Mouse (Mus musculus) right cerebral cortex, postnatal 14 days (tissue): ENCODE measurements around the gene Cdkn2a.

Experiments
- DNase-seq: peaks from one replicate; pipeline ENCODE4 v3.0.0; 2022

The Cdkn2a gene

DNA sequence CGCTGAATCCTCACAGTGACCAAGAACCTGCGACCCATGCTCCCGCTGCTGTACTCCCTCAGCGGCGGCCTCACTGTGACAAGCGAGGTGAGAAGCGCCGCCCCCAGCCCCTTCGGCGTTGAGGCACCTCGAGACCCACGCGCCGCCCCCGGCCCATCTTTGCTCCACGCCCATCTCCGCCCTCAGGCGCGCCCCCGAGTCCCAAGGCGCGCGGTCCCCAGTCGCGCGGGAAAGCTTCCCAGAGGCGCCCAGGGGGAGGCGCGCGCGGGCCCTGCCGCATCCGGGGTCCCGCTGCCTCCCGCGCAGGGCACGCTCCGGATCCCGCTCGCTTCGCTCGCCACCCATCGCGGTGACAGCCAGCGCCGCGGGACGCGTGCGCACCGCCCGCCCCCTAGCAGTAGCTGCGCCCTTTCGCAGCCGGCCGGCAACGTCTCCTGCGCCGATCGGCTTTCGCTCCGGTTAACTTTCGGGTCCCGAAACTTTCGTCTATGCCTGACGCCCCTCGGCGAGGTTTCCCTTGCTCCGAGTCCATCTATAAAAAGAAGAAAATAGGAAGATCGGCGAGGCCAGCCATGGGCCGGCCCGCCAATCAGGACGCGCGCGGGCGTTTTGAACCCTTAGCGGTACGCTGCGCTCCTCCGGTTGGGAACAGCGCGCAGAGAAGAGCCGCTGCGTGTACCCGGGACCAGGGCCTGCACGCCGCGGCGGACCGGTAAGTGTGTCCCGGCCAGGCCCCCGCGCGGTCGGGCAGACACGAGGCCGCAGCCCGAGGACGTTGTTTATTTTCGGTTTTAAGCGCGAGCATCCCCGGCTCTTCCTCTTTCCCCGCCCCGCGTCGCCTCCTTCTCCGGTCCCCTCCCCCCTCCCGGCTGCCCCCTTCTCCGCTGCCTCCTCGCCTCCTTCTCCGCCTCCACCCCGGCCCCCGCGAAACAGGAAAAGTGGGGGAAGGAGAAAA is at the start of gene Cdkn2a:
Gene Cdkn2a, minus strand, starts transcription at position 168 of the 955 bp plus-strand sequence.
- peak; percentile 60 for DNase-seq

DNA sequence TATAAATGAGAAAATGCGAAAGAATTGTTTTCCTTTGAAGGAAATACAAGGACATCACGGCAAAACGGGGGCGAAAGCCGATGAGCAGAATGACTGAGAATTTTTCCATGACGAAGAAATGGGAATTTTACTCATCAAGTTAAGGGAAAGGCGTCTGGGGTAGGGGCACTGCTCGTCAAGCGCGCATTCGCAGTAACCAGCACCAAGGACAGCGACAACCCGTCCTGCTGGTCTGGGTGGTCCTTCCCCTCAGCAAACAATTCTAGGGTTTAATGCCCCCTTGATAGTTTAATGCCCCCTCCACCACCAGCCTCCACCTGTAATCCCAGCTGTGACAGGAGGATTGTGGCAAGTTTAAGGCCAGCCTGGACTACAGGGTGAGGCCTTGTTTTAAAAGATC is 19.0 kb upstream of the Cdkn2a start:
- DNase-seq, result no peak

DNA sequence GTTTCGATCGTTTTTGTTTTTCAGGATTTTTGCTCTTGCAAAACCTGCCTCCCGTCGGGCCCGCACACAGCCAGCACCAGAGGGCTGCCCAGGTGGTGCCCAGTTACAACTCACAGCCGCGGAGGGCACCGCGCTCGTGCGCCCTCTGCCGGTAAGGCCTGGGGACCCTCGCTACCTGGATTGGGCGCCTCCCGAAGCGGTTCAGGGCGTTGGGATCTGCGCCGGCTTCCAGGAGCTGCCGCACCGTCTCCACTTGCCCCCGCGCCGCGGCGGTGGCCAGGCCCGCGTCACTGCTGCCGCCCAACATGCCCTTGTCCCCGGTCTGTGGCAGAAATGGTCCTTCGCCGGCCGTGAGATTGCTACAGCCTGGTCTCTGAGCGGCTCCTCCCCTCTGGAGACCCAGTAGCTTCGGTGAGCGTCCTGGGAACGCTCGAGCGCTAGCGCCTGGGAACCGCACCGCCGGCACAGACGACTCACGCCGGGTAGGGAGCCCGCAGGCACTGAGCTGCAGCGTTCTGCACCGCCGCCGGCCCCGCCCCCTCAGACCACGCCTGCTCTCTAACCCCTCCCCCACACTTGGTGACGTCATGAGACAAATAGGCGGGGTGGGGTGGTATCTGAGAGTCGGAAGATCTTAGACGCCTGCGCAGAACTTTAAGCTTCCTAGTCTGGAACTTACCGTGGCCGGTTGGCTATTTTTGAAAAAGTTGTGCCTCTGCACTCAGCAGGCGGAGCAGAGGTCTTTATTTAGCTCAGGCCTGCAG is 16.2 kb upstream of the Cdkn2a start, which contains the start of gene Cdkn2b:
Gene Cdkn2b, minus strand, starts transcription at position 549 of the 764 bp plus-strand sequence.
- peak; percentile 73 for DNase-seq

DNA sequence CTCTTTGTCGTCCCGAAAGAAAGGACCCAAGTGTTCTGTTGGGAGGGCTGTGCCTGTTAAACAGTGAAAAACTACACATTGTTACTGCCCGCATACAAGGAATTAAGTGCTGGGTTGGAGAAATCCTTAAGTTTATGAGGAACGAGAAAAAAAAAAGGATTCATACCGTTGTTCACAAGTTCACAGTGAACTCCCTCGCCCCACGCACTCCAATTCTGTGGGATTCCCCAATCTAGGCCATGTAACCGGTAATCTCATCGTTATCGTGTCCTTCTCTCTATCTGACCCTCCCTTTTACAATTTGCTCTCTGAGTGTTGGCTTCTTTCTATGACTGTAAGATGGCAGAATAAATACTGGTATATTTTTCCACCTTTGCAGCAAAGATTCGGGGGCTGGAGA is 15.5 kb upstream of the Cdkn2a start:
- no peak for DNase-seq

DNA sequence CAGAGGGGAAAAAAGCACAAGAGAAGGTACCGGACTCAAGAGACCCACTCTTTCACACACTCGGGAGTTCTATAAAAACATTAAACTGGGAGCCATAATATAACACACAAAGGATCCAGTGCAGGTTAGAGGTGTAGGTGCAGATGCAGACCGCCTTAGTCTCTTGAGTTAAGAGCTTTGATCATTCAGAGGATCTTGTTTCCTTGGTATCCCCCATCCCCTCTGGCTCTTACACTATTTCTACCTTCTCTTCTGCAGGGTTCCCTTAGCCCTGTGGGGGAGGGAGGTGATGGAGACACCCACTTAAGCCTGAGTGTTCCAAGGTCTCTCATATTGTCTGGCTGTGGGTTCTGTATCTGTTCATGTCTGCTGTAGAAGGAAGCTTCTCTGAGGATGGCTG is 13.5 kb upstream of the Cdkn2a start:
- DNase-seq, result no peak

DNA sequence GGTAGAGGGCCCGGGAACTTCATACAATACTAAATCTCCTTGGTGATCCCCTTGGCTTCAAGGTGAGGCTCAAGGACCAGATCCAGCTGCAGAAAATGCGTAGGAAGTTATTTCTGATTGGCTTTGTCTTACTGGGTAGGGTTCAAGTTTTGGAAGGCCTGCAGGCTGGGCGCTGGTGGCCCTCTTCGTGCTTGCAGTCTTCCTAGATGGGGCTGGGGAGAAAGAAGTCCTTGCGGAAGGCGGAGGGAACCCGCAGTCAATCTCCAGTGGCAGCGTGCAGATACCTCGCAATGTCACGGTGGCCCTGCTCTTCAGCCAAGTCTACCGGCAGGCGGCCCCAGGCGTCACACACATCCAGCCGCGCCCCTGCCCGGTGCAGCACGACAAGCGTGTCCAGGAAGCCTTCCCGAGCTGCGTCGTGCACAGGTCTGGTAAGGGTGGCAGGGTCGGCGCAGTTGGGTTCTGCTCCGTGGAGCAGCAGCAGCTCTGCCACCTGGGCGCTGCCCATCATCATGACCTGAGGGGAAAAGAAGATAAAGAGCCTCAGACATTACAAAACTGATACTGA is 12.4 kb upstream of the Cdkn2a start:
- no peak for DNase-seq

DNA sequence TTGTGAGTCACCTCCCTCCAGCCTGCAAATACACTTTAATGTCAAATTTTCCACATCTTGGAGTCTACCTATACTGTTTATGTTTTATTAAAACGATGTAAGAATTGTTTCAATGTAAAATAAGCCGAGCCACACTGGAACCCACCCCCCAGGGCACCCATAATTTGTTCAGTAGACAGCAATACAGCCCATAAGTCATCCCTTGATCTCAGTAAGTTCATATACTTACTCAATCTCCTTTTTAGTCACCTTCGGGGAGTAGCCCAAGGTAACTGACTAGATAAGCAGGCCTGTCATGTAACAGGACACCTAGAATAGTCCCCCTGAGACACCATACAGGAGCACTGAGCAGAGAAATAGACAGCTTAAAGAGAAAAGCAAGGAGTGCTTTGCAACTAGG is 11.2 kb upstream of the Cdkn2a start:
- no peak for DNase-seq

DNA sequence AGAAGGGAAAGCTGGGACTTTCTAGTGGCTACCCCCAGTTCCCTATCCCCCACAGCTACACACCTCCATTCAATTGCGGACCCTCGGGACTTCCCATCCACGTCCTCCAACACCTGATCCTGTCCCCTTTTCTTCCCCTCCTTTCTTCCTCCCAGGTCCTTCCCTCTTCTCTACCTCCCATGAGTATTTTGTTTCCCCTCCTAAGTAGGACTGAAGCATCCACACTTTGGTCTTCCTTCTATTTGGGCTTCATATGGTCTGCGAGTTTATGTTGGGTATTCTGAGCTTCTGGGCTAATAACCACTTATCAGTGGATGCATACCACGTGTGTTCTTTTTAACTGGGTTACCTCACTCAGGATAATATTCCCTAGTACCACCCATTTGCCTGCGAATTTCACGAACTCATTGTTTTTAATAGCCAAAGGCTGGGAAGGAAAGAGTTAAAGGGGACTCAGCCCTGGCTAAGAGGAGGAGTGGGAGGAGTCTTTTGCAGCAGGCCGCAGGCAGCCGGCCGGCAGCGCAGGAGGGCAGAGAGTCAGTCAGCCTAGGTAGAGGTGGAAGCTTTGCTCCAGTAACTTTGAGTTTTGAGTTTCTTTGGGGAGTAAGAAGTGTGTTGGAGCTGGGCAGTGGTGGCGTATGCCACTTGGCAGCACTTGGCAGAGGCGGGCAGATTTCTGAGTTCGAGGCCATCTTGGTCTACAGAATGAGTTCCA is 9.0 kb upstream of the Cdkn2a start:
- DNase-seq, result no peak

DNA sequence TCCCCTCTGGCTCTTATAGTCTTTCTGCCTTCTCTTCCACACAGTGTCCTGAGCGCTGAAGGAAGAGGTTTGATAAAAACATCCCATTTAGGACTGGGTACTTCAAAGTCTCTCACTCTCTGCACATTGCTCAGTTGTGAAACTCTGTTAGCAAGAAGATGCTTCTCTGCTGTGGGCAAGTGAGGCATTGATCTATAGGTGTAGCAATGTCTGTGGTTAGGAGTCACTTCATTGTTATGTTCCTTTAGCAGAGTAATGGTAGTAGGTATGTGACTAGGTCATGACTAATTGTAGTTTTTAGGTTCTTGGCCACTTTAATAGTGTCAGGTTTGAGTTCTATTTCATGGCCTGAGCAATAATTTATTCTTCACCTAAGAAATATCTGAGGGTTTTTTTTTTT is 7.7 kb upstream of the Cdkn2a start:
- DNase-seq, result no peak

DNA sequence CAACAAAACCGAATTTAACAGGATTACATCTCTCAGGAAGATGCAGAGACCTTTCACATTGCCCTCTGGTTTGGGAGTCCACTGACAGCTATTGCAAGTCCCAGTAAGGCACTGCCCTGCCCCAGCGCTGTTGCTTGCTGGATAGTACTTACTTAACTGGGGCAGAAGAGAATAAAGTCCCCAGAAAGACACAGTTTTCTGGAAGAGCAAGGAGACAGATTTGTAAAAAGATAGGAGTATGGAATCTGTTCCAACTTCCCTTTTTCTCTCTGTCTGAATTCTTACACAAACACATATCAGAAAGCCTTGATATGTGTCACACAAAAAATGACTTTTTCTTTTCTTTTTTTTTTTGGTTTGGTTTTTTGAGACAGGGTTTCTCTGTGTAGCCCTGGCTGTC is 5.3 kb upstream of the Cdkn2a start:
- DNase-seq, result no peak

DNA sequence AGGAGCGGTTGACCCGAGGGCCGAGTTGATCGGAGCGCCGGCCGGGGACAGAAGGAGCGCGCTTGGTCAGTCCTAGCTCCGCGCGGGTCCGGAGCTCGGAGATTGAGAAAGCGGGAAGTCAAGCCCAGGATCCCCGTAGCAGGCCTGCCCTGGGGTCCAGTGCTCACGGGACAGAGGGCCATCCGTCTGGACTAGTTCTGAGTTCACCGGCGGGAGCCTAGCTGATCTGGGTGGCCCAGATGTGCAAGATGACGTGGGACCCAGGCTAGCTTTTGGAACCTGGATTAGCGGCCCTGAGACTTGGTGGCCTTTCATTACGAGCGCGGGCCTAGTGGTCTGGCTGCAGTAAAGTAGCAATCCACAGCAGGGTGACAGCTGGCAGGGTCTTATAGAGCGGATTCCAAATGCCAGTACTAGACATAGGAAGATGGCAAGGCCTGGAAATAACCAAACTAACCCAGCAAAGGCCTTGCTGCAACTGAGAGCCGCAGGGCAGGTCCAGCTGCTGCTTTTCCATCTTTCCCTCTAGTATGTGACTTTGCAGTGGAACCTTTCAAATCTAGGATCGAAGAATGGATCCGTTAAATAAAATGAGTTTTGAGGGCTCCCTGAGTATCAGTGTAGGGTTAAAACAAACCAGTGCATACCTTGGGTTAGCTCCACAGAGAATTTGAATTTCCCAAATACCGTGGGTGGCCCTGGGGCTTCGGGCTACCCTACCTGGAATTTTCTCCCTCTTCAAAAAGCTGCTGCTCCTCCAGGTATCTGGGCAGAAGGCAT is 1.2 kb upstream of the Cdkn2a start:
- no peak for DNase-seq

DNA sequence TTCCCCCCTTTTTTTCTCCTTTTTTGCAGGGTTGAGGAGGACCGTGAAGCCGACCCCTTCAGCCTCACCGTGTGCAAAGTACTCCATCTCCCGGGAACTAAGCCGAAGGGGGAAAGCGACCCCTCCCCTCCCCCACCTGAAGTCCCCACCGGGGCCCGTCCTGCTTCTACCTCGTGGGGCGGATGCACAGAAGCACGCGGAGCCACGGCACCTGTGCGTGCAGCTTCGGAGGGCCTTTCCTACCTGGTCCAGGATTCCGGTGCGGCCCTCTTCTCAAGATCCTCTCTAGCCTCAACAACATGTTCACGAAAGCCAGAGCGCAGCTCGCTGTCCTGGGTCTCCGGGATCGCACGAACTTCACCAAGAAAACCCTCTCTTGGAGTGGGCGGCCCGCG is 365 bp downstream of the Cdkn2a start:
- DNase-seq, result no peak

DNA sequence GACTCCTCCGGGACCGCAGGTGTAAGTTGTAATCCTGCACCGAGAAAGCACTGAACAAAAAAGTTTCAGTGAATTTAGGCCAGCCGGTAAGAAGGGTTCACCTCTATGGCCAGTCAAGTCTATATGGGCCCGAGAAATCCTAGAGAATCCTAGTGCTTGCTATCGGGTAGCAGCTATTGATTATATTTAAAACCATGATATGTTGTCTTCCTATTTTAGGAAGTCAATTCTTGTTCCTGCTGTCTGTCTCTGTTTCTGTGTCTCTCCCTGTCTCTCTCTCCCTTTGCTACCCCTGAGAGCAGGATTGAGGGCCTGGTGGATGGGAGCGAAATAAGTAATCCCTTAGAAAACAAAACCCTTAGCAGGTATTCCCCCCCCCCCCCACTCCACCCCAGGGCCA is 937 bp downstream of the Cdkn2a start:
- no peak for DNase-seq

DNA sequence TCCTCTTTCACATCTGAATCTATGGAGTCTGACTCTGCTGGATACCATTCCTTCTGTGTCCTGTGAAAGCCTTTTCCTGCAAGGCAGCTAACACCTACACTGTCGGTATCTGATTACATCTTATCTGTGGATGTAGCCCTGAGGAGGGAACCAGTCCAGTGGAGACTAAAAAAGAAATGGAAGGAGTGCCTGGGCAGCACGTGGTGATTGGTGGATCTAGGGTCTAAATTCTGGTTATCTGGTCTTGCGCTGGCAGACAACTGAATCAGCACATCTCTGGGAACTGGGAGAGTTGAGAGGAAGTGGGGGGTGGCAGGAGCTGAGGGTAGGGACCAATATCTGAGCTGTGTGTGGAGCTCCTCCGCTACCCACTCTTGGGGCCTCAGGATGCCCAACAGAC is 5.4 kb downstream of the Cdkn2a start:
- no peak for DNase-seq

DNA sequence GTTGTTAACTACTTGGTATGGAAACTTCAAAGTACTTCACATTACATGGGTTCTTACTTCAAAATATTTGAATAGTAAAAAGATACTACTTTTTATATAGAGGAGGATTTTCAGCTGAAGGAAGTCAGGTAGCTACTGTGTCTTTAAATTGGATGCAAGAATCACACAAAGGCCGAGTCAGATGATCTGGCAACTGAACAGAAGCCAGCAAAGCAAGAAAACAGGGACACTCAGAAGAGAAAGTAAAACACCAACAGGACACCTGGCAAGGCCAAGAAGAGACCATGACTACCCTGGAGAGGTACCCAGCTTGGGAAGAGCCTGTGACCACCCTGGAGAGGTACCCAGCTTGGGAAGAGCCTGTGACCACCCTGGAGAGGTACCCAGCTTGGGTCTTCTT is 7.9 kb downstream of the Cdkn2a start:
- no peak for DNase-seq

DNA sequence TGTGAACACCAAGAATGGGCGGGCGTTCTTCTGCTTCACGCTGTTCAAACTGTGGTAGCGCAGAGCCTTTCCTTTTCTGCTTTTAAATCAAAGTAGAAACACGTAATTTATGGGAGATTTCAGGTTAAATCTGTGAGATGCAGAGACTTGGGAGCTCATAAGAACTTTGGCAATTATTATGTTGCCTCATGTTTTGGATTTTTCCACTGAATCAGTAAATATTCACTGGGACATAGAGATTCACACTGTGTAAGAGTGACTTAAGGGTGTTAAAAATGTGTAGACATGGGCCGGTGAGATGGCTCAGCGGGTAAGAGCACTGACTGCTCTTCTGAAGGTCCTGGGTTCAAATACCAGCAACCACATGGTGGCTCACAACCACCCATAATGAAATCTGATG is 8.8 kb downstream of the Cdkn2a start:
- DNase-seq, result no peak

DNA sequence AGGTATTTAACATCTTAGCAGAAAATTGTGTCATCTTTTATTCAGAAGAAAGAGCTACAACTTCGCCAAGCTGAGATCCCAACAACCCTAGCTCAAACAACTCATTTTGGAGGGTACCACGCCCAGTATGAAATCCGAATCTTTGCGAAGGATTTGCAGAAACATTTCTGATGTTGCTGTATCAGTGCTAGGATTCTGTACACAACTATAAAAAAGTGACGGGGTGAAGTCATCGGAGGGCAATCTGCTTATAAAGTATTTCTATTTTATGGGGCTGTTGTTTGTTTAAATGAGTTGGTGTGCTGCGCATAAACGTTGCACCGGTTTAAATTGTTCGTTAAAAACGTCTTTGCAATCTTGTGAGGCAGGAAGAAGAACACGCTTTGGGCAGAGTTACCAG is 11.8 kb downstream of the Cdkn2a start:
- DNase-seq, result no peak

DNA sequence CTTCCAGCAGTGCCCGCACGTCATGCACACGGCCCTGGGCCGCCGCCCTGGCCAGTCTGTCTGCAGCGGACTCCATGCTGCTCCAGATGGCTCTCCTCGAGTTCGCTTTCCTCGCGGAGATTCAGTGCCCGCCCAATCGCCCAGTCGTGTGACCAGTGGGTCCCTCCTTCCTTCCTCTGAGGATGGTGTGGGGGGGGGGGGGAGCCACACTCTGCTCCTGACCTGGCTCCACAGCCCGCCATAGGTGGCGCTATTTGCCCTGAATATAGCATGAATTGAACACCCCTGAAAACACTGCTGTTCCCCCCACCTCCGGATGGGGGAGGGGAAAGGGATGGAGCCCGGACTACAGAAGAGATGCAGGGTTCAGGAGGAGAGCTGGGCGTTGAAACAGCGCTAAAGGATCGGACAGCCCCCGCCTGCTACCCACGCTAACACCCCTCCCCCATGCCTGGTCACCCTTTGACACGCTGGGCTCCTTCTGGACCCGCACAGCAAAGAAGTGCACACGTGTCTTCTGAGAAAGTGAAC is 12.4 kb downstream of the Cdkn2a start:
- no peak for DNase-seq

DNA sequence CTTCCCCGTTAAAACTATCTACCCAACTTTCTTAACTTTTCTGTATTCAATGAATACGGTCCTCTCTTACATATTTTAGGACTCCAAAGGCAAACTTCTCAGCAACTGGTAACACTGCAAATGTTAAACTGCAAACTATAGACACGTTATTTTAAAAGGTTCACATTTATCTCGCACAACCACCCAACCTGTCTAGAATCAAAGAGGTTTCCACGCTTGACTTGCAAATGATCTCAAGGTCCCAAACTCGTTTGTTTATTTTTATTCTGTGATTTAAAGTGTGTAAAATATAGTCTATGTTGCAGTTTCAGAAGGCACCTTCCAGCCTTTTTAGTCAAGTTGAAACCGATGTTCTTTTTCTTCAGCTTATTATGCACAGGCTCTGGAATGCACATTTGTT is 13.2 kb downstream of the Cdkn2a start:
- DNase-seq, result no peak

DNA sequence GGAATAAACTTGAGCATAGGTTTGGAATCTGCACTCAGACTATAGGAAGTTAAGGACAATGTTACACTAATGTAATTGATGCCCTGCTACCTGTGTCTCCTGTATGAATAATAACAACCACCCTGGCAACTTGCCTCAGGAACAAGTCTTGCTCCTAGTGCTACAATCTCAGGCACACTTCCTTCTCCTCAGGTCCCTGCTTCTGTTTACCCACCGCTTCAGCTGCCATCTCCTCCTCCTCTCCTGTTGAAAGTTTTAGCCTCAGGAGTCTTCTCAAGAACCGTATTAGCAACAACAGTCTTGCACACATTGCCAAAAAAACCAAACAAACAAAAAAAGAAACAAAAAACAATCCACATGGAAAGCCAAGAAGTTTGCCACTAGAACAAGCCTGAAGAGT is 14.8 kb downstream of the Cdkn2a start:
- no peak for DNase-seq

DNA sequence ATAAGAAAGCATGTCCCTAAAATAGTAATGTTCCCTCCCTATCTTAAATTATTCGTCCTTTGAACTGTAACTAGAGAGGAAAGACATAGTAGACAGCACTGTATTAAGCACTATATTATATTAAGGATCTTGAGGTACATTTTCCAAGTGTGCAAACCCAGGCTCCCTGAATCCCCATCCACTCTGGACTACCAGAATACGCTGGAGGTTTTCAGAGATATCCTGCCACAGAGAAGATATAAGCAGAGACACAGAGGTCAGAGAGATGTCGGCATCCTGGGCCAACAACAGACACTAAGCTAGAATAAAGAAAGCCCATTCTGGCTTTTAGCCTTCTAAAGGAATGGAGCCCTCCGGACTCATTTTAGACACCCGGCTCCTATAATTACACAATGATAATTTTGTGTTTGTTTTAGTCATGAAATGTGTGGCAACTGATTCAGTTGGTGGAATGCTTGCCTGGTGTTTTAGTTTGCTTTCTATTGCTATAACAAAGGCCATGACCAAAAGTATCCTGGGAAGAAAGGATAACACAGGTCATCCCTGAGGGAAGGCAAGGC is 17.0 kb downstream of the Cdkn2a start:
- DNase-seq, result no peak
